Mouse (Mus musculus): Measurements from ENCODE around the gene Dusp7. TPM values are rescaled to one million over a fixed set of nuclear protein-coding genes. Genes with fewer than 3 reads are reported as not detected.

Gene Dusp7
- polyA plus RNA-seq, 1 experiment: 22.6 TPM

GRCm38 (mm10) chr9:106406443-106407078 is 38.1 kb downstream of the Dusp7 start:
- Histone ChIP-seq H3K27me3 (ENCODE audit: control insufficient read depth, insufficient read depth, low read length, poor library complexity, severe bottlenecking) (no peaks in the 10 kb centered on the region), H3K4me3 (ENCODE audit: low read depth, low read length) (no peak overlapping the region), H3K9ac (ENCODE audit: low read depth, poor library complexity, severe bottlenecking) (no peak overlapping the region), H3K9me3 (replicated peaks; ENCODE audit: control insufficient read depth, insufficient read depth, low read length, poor library complexity, severe bottlenecking) (no peaks in the 10 kb centered on the region), H3K36me3 (ENCODE audit: control insufficient read depth, insufficient read depth, low read length, poor library complexity, severe bottlenecking) (no peaks in the 10 kb centered on the region), H3K4me1 (ENCODE audit: control insufficient read depth, insufficient read depth, low read length) (no peaks in the 10 kb centered on the region), H3K27ac (ENCODE audit: insufficient read depth, low read length) (no peak overlapping the region)
- TF ChIP-seq EP300 (IDR thresholded peaks at IDR 0.05; ENCODE audit: insufficient read depth, low read depth, low read length): no peak
- TF ChIP-seq CTCF (IDR thresholded peaks at IDR 0.05; ENCODE audit: low read depth, low read length): no peak
- no peak for TF ChIP-seq POLR2A (IDR thresholded peaks at IDR 0.05; ENCODE audit: insufficient read depth, low read length)

- no peak overlapping the region for H3K9ac ChIP-seq (ENCODE audit: low read depth, poor library complexity, severe bottlenecking)
- H3K9me3 ChIP-seq (replicated peaks; ENCODE audit: control insufficient read depth, insufficient read depth, low read length, poor library complexity, severe bottlenecking): no peaks in the 10 kb centered on the region
- no peaks in the 10 kb centered on the region for H3K36me3 ChIP-seq (ENCODE audit: control insufficient read depth, insufficient read depth, low read length, poor library complexity, severe bottlenecking)
- peak; percentile 22 for TF ChIP-seq CTCF (IDR thresholded peaks at IDR 0.05; ENCODE audit: low read depth, low read length)
- no peak for TF ChIP-seq POLR2A (IDR thresholded peaks at IDR 0.05; ENCODE audit: insufficient read depth, low read length)
- TF ChIP-seq EP300 (IDR thresholded peaks at IDR 0.05; ENCODE audit: insufficient read depth, low read depth, low read length): no peak
- H3K27me3 ChIP-seq (ENCODE audit: control insufficient read depth, insufficient read depth, low read length, poor library complexity, severe bottlenecking): no peaks in the 10 kb centered on the region
- no peak overlapping the region for H3K4me3 ChIP-seq (ENCODE audit: low read depth, low read length)
- no peak overlapping the region for H3K27ac ChIP-seq (ENCODE audit: insufficient read depth, low read length)
- no peaks in the 10 kb centered on the region for H3K4me1 ChIP-seq (ENCODE audit: control insufficient read depth, insufficient read depth, low read length)
These were observed 40.7 kb downstream of the Dusp7 start for GRCm38 (mm10) chr9:106409096-106409495.

GRCm38 (mm10) chr9:106410086-106410650 is 41.7 kb downstream of the Dusp7 start:
- Histone ChIP-seq H3K27ac (ENCODE audit: insufficient read depth, low read length) (no peak overlapping the region), H3K36me3 (ENCODE audit: control insufficient read depth, insufficient read depth, low read length, poor library complexity, severe bottlenecking) (no peaks in the 10 kb centered on the region), H3K4me3 (ENCODE audit: low read depth, low read length) (no peak overlapping the region), H3K9ac (ENCODE audit: low read depth, poor library complexity, severe bottlenecking) (no peak overlapping the region), H3K27me3 (ENCODE audit: control insufficient read depth, insufficient read depth, low read length, poor library complexity, severe bottlenecking) (no peaks in the 10 kb centered on the region), H3K4me1 (ENCODE audit: control insufficient read depth, insufficient read depth, low read length) (no peaks in the 10 kb centered on the region), H3K9me3 (replicated peaks; ENCODE audit: control insufficient read depth, insufficient read depth, low read length, poor library complexity, severe bottlenecking) (no peaks in the 10 kb centered on the region)
- TF ChIP-seq EP300 (IDR thresholded peaks at IDR 0.05; ENCODE audit: insufficient read depth, low read depth, low read length): no peak
- no peak for TF ChIP-seq CTCF (IDR thresholded peaks at IDR 0.05; ENCODE audit: low read depth, low read length)
- TF ChIP-seq POLR2A (IDR thresholded peaks at IDR 0.05; ENCODE audit: insufficient read depth, low read length): no peak

- Histone ChIP-seq H3K9me3 (replicated peaks; ENCODE audit: control insufficient read depth, insufficient read depth, low read length, poor library complexity, severe bottlenecking) (no peaks in the 10 kb centered on the region), H3K36me3 (ENCODE audit: control insufficient read depth, insufficient read depth, low read length, poor library complexity, severe bottlenecking) (no peaks in the 10 kb centered on the region), H3K4me1 (ENCODE audit: control insufficient read depth, insufficient read depth, low read length) (no peaks in the 10 kb centered on the region), H3K27me3 (ENCODE audit: control insufficient read depth, insufficient read depth, low read length, poor library complexity, severe bottlenecking) (no peaks in the 10 kb centered on the region), H3K9ac (ENCODE audit: low read depth, poor library complexity, severe bottlenecking) (no peak overlapping the region), H3K4me3 (ENCODE audit: low read depth, low read length) (no peak overlapping the region), H3K27ac (ENCODE audit: insufficient read depth, low read length) (no peak overlapping the region)
- no peak for TF ChIP-seq EP300 (IDR thresholded peaks at IDR 0.05; ENCODE audit: insufficient read depth, low read depth, low read length)
- TF ChIP-seq CTCF (IDR thresholded peaks at IDR 0.05; ENCODE audit: low read depth, low read length): no peak
- TF ChIP-seq POLR2A (IDR thresholded peaks at IDR 0.05; ENCODE audit: insufficient read depth, low read length): no peak
These were observed 42.7 kb downstream of the Dusp7 start for GRCm38 (mm10) chr9:106411091-106411594.

- Histone ChIP-seq H3K36me3 (ENCODE audit: control insufficient read depth, insufficient read depth, low read length, poor library complexity, severe bottlenecking) (no peaks in the 10 kb centered on the region), H3K9me3 (replicated peaks; ENCODE audit: control insufficient read depth, insufficient read depth, low read length, poor library complexity, severe bottlenecking) (no peaks in the 10 kb centered on the region), H3K4me3 (ENCODE audit: low read depth, low read length) (no peak overlapping the region), H3K4me1 (ENCODE audit: control insufficient read depth, insufficient read depth, low read length) (no peaks in the 10 kb centered on the region), H3K9ac (ENCODE audit: low read depth, poor library complexity, severe bottlenecking) (no peak overlapping the region), H3K27me3 (ENCODE audit: control insufficient read depth, insufficient read depth, low read length, poor library complexity, severe bottlenecking) (no peaks in the 10 kb centered on the region), H3K27ac (ENCODE audit: insufficient read depth, low read length) (no peak overlapping the region)
- TF ChIP-seq EP300 (IDR thresholded peaks at IDR 0.05; ENCODE audit: insufficient read depth, low read depth, low read length): no peak
- TF ChIP-seq POLR2A (IDR thresholded peaks at IDR 0.05; ENCODE audit: insufficient read depth, low read length): no peak
These were observed 43.3 kb downstream of the Dusp7 start for GRCm38 (mm10) chr9:106411729-106412128.

GRCm38 (mm10) chr9:106412210-106412609 is 43.8 kb downstream of the Dusp7 start:
- no peaks in the 10 kb centered on the region for H3K4me1 ChIP-seq (ENCODE audit: control insufficient read depth, insufficient read depth, low read length)
- no peak for TF ChIP-seq EP300 (IDR thresholded peaks at IDR 0.05; ENCODE audit: insufficient read depth, low read depth, low read length)
- TF ChIP-seq CTCF (IDR thresholded peaks at IDR 0.05; ENCODE audit: low read depth, low read length): no peak
- TF ChIP-seq POLR2A (IDR thresholded peaks at IDR 0.05; ENCODE audit: insufficient read depth, low read length): no peak
- H3K9me3 ChIP-seq (replicated peaks; ENCODE audit: control insufficient read depth, insufficient read depth, low read length, poor library complexity, severe bottlenecking): no peaks in the 10 kb centered on the region
- H3K9ac ChIP-seq (ENCODE audit: low read depth, poor library complexity, severe bottlenecking): no peak overlapping the region
- no peaks in the 10 kb centered on the region for H3K36me3 ChIP-seq (ENCODE audit: control insufficient read depth, insufficient read depth, low read length, poor library complexity, severe bottlenecking)
- H3K27me3 ChIP-seq (ENCODE audit: control insufficient read depth, insufficient read depth, low read length, poor library complexity, severe bottlenecking): no peaks in the 10 kb centered on the region
- no peak overlapping the region for H3K4me3 ChIP-seq (ENCODE audit: low read depth, low read length)
- H3K27ac ChIP-seq (ENCODE audit: insufficient read depth, low read length): no peak overlapping the region
